Mouse (Mus musculus): ENCODE data around the gene Slc2a6. TPM values are rescaled to one million over a fixed set of nuclear protein-coding genes. Genes with fewer than 3 reads are reported as not detected.

Gene Slc2a6
- polyA plus RNA-seq (2014; fragmentation: Illumina TruSeq; extraction: RNeasy Lipid Tissue Mini Kit (QIAGEN cat#74804)) = not detected

DNA sequence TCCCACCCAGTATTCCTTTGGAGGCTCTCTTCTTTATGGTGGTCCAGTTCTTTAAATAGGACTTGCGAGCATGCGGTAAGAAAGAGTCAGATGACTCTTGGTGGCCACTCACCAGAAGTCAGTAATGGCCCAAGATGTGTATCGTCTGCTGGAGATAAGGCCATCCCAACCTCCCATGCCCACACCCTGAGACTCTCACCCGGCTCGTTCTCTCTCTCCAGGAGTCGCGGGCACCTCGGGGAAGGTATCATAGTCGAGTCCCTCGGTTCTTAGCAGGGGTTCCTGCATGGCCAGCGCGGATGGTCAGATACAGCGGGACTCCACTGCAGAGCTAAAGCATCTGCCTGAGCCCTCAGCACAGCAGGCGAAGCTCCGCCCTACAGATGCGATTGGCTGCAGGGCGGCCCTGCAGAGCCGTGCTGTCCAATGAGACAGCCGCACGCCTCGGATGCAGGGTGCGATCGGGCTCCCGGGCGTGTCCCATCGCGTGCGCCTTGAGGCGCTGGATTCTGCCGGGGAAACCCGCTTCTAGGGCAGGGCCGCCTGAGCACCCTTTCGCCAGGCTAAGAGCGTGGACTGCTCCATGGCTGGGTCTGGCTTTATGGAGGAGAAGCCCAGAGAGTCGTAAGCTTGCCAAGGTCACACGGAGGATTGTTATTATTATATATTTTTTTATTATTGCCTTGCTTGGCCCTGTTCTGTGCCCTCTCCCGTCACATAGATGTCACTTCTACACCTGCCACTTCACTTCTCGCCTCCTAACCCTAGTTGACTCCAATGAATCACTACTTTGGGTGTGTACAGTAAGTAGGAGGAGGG is at the start of gene Slc2a6:
Slc2a6 (minus strand) TSS at position 381 of the 819 bp plus-strand sequence.

DNA sequence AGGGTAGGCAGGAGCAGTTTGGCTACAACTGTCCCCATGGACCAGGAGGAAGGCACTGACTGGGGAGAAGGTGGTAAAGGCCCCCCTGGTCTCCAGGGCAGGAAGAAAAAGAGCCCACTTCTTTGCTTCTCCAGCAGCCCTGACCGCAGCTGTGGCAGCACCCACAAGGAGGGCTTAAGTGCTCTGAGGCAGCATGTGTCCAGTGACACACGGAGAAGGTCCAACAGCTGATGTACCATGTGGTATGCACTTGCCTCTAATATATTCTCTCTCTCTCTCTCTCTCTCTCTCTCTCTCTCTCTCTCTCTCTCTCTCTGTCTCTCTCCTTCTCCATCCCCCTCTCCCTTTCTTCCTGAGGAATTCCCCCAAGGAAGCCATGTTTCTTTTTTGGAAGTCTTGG is 44.2 kb upstream of the Slc2a6 start, which contains the start of gene Mymk:
Mymk (minus strand) TSS at position 202 of the 400 bp plus-strand sequence.

DNA sequence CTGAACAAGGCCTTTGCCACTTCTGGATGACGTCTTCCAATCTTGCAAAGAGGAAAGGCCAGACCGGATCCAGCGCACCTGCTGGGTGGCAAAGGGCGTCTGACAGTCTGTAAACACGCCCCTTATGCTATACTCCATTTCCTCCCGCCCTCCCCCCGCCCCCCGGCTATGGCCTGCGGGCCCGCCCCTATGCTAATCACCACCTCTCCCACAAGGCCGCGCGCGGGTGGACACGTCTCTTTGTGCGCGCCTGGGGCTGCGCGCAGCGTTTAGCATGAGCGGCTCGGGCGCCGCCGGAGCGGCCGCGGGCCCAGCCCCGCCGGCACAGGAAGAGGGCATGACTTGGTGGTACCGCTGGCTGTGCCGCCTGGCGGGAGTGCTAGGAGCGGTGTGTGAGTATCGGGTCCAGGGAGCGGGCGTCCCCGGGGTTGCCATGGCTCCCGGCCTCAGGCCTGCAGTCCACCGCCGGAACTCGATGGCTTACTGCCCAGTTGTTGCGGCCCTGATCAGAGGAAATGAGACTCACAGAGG is 18.0 kb downstream of the Slc2a6 start, which contains the start of gene Cacfd1:
Cacfd1 (plus strand) TSS at position 213 of the 531 bp plus-strand sequence.

DNA sequence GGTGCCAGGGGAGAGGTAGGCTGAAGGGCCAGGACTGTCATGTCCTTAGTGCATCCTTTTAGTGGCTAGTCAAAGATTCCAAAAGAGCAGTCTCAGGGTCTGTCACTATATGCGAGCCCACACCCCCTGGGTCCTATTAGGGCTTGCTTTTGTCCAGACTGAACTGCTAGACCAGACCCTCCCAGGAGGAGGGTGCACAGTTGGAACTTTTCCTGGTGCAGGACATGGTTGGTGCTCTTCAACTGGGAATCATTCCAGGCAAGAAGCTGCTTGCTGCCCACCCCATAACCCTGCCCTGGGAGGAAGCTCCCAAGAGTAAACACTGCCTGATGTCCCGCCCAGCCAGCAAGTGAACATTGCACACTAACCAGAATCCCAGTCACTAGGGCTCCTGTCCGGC is 54.7 kb downstream of the Slc2a6 start, which contains the start of gene Adamts13:
Adamts13 (plus strand) TSS at position 301 of the 400 bp plus-strand sequence.

Other genes starting within 250 kb of the Slc2a6 start
- gene Abo, start 163.0 kb downstream of the Slc2a6 start, polyA plus RNA-seq (2014; fragmentation: Illumina TruSeq; extraction: RNeasy Lipid Tissue Mini Kit (QIAGEN cat#74804)) = not detected
- gene Surf6, start 125.1 kb downstream of the Slc2a6 start, polyA plus RNA-seq (2014; fragmentation: Illumina TruSeq; extraction: RNeasy Lipid Tissue Mini Kit (QIAGEN cat#74804)) = 12.8 TPM
- 13.3 TPM for gene Med22, start 117.3 kb downstream of the Slc2a6 start, polyA plus RNA-seq (2014; fragmentation: Illumina TruSeq; extraction: RNeasy Lipid Tissue Mini Kit (QIAGEN cat#74804))
- gene Rpl7a, start 117.2 kb downstream of the Slc2a6 start, polyA plus RNA-seq (2014; fragmentation: Illumina TruSeq; extraction: RNeasy Lipid Tissue Mini Kit (QIAGEN cat#74804)) = 46.4 TPM
- gene Surf2, start 111.6 kb downstream of the Slc2a6 start, polyA plus RNA-seq (2014; fragmentation: Illumina TruSeq; extraction: RNeasy Lipid Tissue Mini Kit (QIAGEN cat#74804)) = 7.6 TPM
- gene Surf1, start 111.5 kb downstream of the Slc2a6 start, polyA plus RNA-seq (2014; fragmentation: Illumina TruSeq; extraction: RNeasy Lipid Tissue Mini Kit (QIAGEN cat#74804)) = 23.5 TPM
- gene Surf4, start 94.1 kb downstream of the Slc2a6 start, polyA plus RNA-seq (2014; fragmentation: Illumina TruSeq; extraction: RNeasy Lipid Tissue Mini Kit (QIAGEN cat#74804)) = 113 TPM
- not detected for gene Stkld1, start 94.0 kb downstream of the Slc2a6 start, polyA plus RNA-seq (2014; fragmentation: Illumina TruSeq; extraction: RNeasy Lipid Tissue Mini Kit (QIAGEN cat#74804))
- 45.4 TPM for gene Rexo4, start 63.6 kb downstream of the Slc2a6 start, polyA plus RNA-seq (2014; fragmentation: Illumina TruSeq; extraction: RNeasy Lipid Tissue Mini Kit (QIAGEN cat#74804))
- not detected for gene Adamts13, start 54.6 kb downstream of the Slc2a6 start, polyA plus RNA-seq (2014; fragmentation: Illumina TruSeq; extraction: RNeasy Lipid Tissue Mini Kit (QIAGEN cat#74804))
- gene Cacfd1, start 18.1 kb downstream of the Slc2a6 start, polyA plus RNA-seq (2014; fragmentation: Illumina TruSeq; extraction: RNeasy Lipid Tissue Mini Kit (QIAGEN cat#74804)) = 19.5 TPM
- not detected for gene Mymk, start 44.2 kb upstream of the Slc2a6 start, polyA plus RNA-seq (2014; fragmentation: Illumina TruSeq; extraction: RNeasy Lipid Tissue Mini Kit (QIAGEN cat#74804))
- gene Adamtsl2, start 51.4 kb upstream of the Slc2a6 start, polyA plus RNA-seq (2014; fragmentation: Illumina TruSeq; extraction: RNeasy Lipid Tissue Mini Kit (QIAGEN cat#74804)) = 0.40 TPM
- not detected for gene Fam163b, start 114.5 kb upstream of the Slc2a6 start, polyA plus RNA-seq (2014; fragmentation: Illumina TruSeq; extraction: RNeasy Lipid Tissue Mini Kit (QIAGEN cat#74804))
- not detected for gene Dbh, start 137.2 kb upstream of the Slc2a6 start, polyA plus RNA-seq (2014; fragmentation: Illumina TruSeq; extraction: RNeasy Lipid Tissue Mini Kit (QIAGEN cat#74804))
- gene Sardh, start 220.3 kb upstream of the Slc2a6 start, polyA plus RNA-seq (2014; fragmentation: Illumina TruSeq; extraction: RNeasy Lipid Tissue Mini Kit (QIAGEN cat#74804)) = 2.1 TPM

All from ovary, adult 10 weeks (tissue).